ENCODE assay signal across 1 mouse cellular context in the genomic region with DNA sequence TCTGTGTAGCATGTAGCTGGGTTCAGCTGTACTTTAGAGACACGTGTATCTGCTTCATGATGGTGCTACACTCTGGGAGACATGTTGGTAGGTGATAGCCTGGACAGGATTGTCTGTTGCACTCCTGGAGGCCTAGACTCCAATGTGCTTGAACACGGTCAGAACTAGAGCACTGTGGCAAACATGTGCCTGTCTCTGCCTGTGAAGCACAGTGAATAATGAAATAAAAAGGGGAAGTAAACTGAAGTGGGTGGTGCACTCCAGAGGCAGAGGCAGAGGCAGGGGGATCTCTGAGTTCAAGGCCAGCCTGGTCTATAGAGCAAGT.
TF ChIP-seq lines count a peak whose summit lies in the region.

No protein-coding gene starts in this region.

TF ChIP-seq in CH12.LX, 34 proteins besides CTCF, POLR2A, EP300 and RAD21 (continued from another document):
- TF ChIP-seq USF1 (IDR thresholded peaks at IDR 0.05; ENCODE audit: low read depth, low read length) (no peak), MXI1 (IDR thresholded peaks at IDR 0.05; ENCODE audit: low read depth, low read length) (peak; percentile 51; the same call in 1 of the 2 replicates), SMC3 (IDR thresholded peaks at IDR 0.05; ENCODE audit: low read depth, low read length) (no peak), JUND (conservative IDR thresholded peaks at IDR 0.05; ENCODE audit: low read depth, low read length) (no peak), GABPA (IDR thresholded peaks at IDR 0.05; ENCODE audit: insufficient replicate concordance, low read depth, low read length) (no peak), MAZ (IDR thresholded peaks at IDR 0.05; ENCODE audit: low read depth, low read length) (no peak), ETS1 (conservative IDR thresholded peaks at IDR 0.05; ENCODE audit: low read depth, low read length) (no peak), MAFK (IDR thresholded peaks at IDR 0.05; ENCODE audit: insufficient replicate concordance, low read length) (no peak), ELF1 (IDR thresholded peaks at IDR 0.05; ENCODE audit: low read depth, low read length) (no peak), IRF4 (IDR thresholded peaks at IDR 0.05; ENCODE audit: low read depth, low read length) (no peak), JUN (IDR thresholded peaks at IDR 0.05; ENCODE audit: insufficient read depth, low read depth, low read length) (no peak), ZMIZ1 (IDR thresholded peaks at IDR 0.05; ENCODE audit: low read depth, low read length) (0 out of 2 replicates have a peak, but pooled peaks have one; percentile 11), ZKSCAN1 (IDR thresholded peaks at IDR 0.05; ENCODE audit: borderline replicate concordance, low read depth, low read length) (no peak), MYC (IDR thresholded peaks at IDR 0.05; ENCODE audit: low read depth, low read length) (peak; percentile 91), HCFC1 (IDR thresholded peaks at IDR 0.05; ENCODE audit: low read depth, low read length) (no peak), BHLHE40 (IDR thresholded peaks at IDR 0.05; ENCODE audit: low read depth, low read length) (no peak), POLR2AphosphoS2 (IDR thresholded peaks at IDR 0.05; ENCODE audit: low read depth, low read length) (no peak), MAX (IDR thresholded peaks at IDR 0.05; ENCODE audit: low read length) (peak; percentile 92), ZC3H11A (IDR thresholded peaks at IDR 0.05; ENCODE audit: low read depth, low read length) (no peak), KAT2A (IDR thresholded peaks at IDR 0.05; ENCODE audit: insufficient replicate concordance, low read length) (no peak), TBP (conservative IDR thresholded peaks at IDR 0.05; ENCODE audit: low read depth, low read length) (peak; percentile 70; the same call in 1 of the 2 replicates), USF2 (conservative IDR thresholded peaks at IDR 0.05; ENCODE audit: low read depth, low read length) (no peak), CHD2 (IDR thresholded peaks at IDR 0.05; ENCODE audit: low read length) (no peak), MEF2A (IDR thresholded peaks at IDR 0.05; ENCODE audit: borderline replicate concordance, low read depth, low read length) (no peak), CHD1 (IDR thresholded peaks at IDR 0.05; ENCODE audit: low read depth, low read length) (no peak), NRF1 (IDR thresholded peaks at IDR 0.05; ENCODE audit: low read depth, low read length) (no peak), SIN3A (IDR thresholded peaks at IDR 0.05; ENCODE audit: low read length) (peak; percentile 35)
TF ChIP-seq in CH12.LX: peak in this region for 8.
